Mouse (Mus musculus): ENCODE data around the gene Ihh.

DNA sequence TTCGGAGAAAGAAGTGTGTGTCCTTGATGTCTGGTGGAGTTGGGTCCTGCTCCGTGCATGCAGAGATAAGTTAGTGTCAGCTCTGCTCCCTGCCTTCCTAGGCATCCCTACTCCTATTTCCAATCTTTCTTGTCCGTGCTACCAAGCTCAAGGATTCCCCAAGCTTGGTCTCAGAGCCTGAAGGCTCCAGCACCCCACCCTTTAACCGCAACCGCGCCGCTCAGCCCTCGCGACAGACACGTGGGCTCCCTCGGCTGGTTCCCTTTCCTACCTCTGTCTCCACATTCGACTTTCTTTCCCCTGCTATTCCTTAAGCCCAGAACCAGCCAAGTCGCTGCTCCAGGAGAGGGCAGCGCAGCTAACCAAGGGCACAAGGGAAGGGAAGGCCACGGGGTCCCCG lies 1.4 kb downstream of the Ihh start:
- no peak for TF ChIP-seq POLR2A (IDR thresholded peaks at IDR 0.05; ENCODE audit: borderline replicate concordance, low read depth, low read length)
- no peak for TF ChIP-seq CTCF (IDR thresholded peaks at IDR 0.05; ENCODE audit: low read depth, low read length)
